Mouse (Mus musculus) midbrain, embryonic 10.5 days (tissue): ENCODE results near the gene Spg7. TPM values are rescaled to one million over a fixed set of nuclear protein-coding genes. Genes with fewer than 3 reads are reported as not detected.

Source experiments
- DNase-seq: peaks from one replicate; pipeline ENCODE4 v3.0.0-alpha.2; 2017; ENCODE audit warnings: low spot score
- H3K27ac ChIP-seq: fragments of 300-500 bp; sonication (generic); replicated peaks from 2 replicates; pipeline ENCODE4 v1.5.1; 2016; ENCODE audit warnings: mild to moderate bottlenecking
- H3K27me3 ChIP-seq: fragments of 300-500 bp; sonication (generic); 2 replicates; pipeline ENCODE4 v1.6.1; 2016; ENCODE audit warnings: low read depth, mild to moderate bottlenecking; ENCODE audit not compliant: poor library complexity, severe bottlenecking
- H3K36me3 ChIP-seq: fragments of 300-500 bp; sonication (generic); 2 replicates; pipeline ENCODE4 v1.6.1; 2016; ENCODE audit warnings: mild to moderate bottlenecking, moderate library complexity
- H3K4me1 ChIP-seq: fragments of 300-500 bp; sonication (generic); 2 replicates; pipeline ENCODE4 v1.6.1; 2016
- H3K4me3 ChIP-seq: fragments of 300-500 bp; sonication (generic); 2 replicates; pipeline ENCODE4 v1.5.1; 2016; ENCODE audit warnings: mild to moderate bottlenecking, moderate library complexity
- H3K9me3 ChIP-seq: fragments of 300-500 bp; sonication (generic); replicated peaks from 2 replicates; pipeline ENCODE4 v1.6.1; 2016; ENCODE audit warnings: mild to moderate bottlenecking
- WGBS: fragments of 180-500 bp; shearing (Covaris S2); methylation state at CpG from one replicate; pipeline ENCODE4 v1.1.7; 2016; 5-methylcytosine and 5-hydroxymethylcytosine counted together
- polyA plus RNA-seq: library from polyadenylated mRNA; unstranded; fragments of >200 nt; fragmentation: Nextera tagmentation; extraction: Ambion mirVana; gene quantifications from 2 replicates; pipeline ENCODE4 v1.2.1, GENCODE M21; 2016

The Spg7 gene
- polyA plus RNA-seq, 1 experiment from 2014 or later, result 50.9 TPM

GRCm38 (mm10) chr8:123105553-123106326, 43.0 kb downstream of the Spg7 start:
- Histone ChIP-seq H3K9me3 (no peaks in the 10 kb centered on the region), H3K4me3 (no peak overlapping the region), H3K4me1 (peaks cover 19% of the 10 kb centered on the region), H3K36me3 (peaks cover 34% of the 10 kb centered on the region), H3K27ac (no peak overlapping the region), H3K27me3 (no peaks in the 10 kb centered on the region)
- WGBS, result 70% methylated on average over 5 of the region's 5 CpGs
- no peak for DNase-seq

GRCm38 (mm10) chr8:123106531-123106930, 43.8 kb downstream of the Spg7 start:
- H3K4me3 ChIP-seq, result no peak overlapping the region
- peaks cover 34% of the 10 kb centered on the region for H3K36me3 ChIP-seq
- DNase-seq, result no peak
- 51% methylated on average over 2 of the region's 2 CpGs for WGBS
- peaks cover 26% of the 10 kb centered on the region for H3K4me1 ChIP-seq
- no peaks in the 10 kb centered on the region for H3K27me3 ChIP-seq
- no peak overlapping the region for H3K27ac ChIP-seq
- no peaks in the 10 kb centered on the region for H3K9me3 ChIP-seq

DNA sequence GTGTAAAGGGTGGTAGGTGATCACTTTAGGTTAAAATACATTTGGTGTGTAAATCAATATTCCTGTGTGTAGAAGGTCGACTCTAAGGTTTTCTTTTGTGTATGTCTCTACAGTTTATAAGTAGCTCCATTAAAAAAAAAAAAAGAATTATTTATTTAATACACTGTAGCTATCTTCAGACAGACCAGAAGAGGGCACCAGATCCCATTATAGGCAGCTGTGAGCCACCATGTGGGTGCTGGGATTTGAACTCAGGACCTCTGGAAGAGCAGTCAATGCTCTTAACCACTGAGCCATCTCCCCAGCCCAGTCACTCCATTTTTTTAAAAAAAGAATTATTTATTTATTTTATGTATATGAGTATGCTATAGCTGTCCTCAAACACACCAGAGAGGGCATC, 45.3 kb downstream of the Spg7 start:
- Histone ChIP-seq H3K27ac (no peak overlapping the region), H3K27me3 (no peaks in the 10 kb centered on the region), H3K4me3 (no peak overlapping the region), H3K9me3 (no peaks in the 10 kb centered on the region), H3K36me3 (peaks cover 32% of the 10 kb centered on the region), H3K4me1 (peaks cover 24% of the 10 kb centered on the region)
- no peak for DNase-seq
- 71% methylated on average over 1 of the region's 1 CpGs for WGBS

DNA sequence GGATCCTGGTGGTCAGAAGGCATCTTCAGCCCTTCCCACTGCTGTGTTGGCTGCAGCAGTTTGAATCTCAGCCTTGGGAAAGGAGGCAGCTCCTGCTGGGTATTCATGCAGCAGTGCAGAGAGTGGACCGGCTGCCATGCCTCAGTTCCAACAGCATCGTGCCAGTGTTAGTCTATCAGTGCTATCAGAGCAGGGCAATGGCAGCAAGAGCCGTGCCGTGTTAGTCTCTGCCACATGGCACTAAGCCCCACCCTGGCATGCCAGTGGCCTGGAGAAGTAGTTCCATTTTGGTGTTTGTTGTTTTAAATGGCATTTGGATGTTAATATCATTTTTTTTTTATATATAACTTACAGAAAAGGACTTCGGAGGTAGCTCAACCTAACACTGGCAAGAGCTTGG, 46.2 kb downstream of the Spg7 start:
- no peak overlapping the region for H3K27ac ChIP-seq
- WGBS, result 85% methylated on average over 5 of the region's 5 CpGs
- no peaks in the 10 kb centered on the region for H3K9me3 ChIP-seq
- peaks cover 22% of the 10 kb centered on the region for H3K36me3 ChIP-seq
- no peaks in the 10 kb centered on the region for H3K27me3 ChIP-seq
- no peak for DNase-seq
- H3K4me3 ChIP-seq, result no peak overlapping the region
- peaks cover 15% of the 10 kb centered on the region for H3K4me1 ChIP-seq

DNA sequence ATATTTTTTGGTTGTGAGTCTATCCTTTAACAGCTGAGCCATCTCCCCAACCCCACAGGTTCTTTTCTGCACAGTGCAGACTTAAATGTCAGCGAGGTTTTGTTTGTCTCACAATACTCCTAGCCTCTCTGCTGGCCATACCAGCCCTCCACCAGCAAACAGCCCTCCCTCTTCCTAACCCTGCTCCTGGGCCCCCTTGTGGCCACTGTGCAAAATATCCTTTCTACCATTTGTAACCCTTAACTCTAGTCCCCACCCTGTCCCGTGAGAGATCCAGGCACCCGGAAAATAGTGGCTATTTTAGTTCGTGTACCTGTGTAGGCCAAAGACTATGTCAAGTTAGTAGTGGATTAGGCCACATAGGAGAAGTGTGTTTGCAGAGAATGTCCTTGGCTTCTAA, 47.9 kb downstream of the Spg7 start:
- H3K27me3 ChIP-seq, result peaks cover 16% of the 10 kb centered on the region
- peaks cover 9% of the 10 kb centered on the region for H3K4me1 ChIP-seq
- WGBS, result 18% methylated on average over 4 of the region's 4 CpGs
- H3K36me3 ChIP-seq, result peaks cover 5% of the 10 kb centered on the region
- no peaks in the 10 kb centered on the region for H3K9me3 ChIP-seq
- no peak overlapping the region for H3K27ac ChIP-seq
- peak; percentile 67 for DNase-seq
- H3K4me3 ChIP-seq, result no peak overlapping the region

- WGBS, result 84% methylated on average over 9 of the region's 9 CpGs
- no peaks in the 10 kb centered on the region for H3K9me3 ChIP-seq
- no peak overlapping the region for H3K4me3 ChIP-seq
- H3K4me1 ChIP-seq, result peaks cover 30% of the 10 kb centered on the region
- H3K36me3 ChIP-seq, result no peaks in the 10 kb centered on the region
- DNase-seq, result no peak
- H3K27ac ChIP-seq, result no peak overlapping the region
- peaks cover 39% of the 10 kb centered on the region for H3K27me3 ChIP-seq
Measured at GRCm38 (mm10) chr8:123112892-123113291, 50.1 kb downstream of the Spg7 start.

GRCm38 (mm10) chr8:123113908-123114469, 51.2 kb downstream of the Spg7 start:
- no peaks in the 10 kb centered on the region for H3K36me3 ChIP-seq
- H3K27ac ChIP-seq, result no peak overlapping the region
- H3K27me3 ChIP-seq, result peaks cover 50% of the 10 kb centered on the region
- H3K4me1 ChIP-seq, result peaks cover 33% of the 10 kb centered on the region
- H3K4me3 ChIP-seq, result no peak overlapping the region
- no peaks in the 10 kb centered on the region for H3K9me3 ChIP-seq
- DNase-seq, result no peak
- 82% methylated on average over 2 of the region's 2 CpGs for WGBS

DNA sequence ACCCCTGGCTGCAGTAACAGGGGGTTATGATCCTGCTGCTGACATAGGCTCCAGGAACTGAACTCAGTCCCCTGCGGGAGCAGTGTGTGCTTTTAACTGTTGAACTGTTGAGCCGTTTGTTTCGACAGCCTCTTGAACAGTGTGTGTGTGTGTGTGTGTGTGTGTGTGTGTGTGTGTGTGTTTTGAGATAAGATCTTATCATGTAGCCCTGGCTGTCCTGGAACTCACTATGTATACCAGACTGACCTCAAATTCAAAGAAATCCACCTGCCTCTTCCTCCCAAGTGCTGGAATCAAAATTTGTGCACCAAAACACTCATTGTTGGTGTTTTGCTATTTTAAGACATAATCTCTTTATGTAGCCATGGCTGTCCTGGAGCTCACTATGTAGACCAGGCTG, 51.9 kb downstream of the Spg7 start:
- H3K36me3 ChIP-seq, result no peaks in the 10 kb centered on the region
- H3K27ac ChIP-seq, result no peak overlapping the region
- H3K27me3 ChIP-seq, result peaks cover 56% of the 10 kb centered on the region
- H3K9me3 ChIP-seq, result no peaks in the 10 kb centered on the region
- DNase-seq, result no peak
- H3K4me1 ChIP-seq, result peaks cover 33% of the 10 kb centered on the region
- WGBS, result 87% methylated on average over 3 of the region's 3 CpGs
- no peak overlapping the region for H3K4me3 ChIP-seq

DNA sequence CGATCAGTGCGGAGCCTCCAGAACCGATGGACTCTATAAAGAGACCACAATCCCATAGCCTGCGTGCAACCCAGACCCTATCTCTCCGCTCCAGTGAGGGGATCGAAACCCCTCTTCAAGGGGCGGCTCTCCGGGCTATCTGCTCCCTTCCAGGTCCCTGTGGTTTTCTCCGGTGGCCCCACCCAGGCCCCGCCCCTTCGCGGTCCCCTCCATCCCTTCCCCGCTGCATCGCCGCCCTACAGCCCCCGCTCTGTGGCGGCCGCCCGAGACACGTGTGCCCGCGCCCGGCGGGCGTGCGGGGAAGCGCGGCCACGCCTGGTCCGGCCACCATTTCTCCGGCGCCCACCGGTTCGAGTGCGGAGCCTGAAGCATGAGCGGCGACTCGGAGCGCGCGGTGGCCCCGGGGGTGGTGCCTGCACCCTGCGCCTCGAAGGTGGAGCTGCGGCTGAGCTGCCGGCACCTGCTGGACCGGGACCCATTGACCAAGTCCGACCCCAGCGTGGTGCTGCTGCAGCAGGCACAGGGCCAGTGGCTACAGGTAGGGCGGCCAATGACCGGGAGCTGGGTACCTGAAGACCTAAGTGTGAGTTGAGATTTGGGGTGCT, 54.5 kb downstream of the Spg7 start, which contains the start of gene Cpne7:
Cpne7 (plus strand) TSS at position 248 of the 605 bp plus-strand sequence.
- Histone ChIP-seq H3K27me3 (peaks cover 63% of the 10 kb centered on the region), H3K4me1 (peaks cover 24% of the 10 kb centered on the region), H3K36me3 (no peaks in the 10 kb centered on the region), H3K9me3 (no peaks in the 10 kb centered on the region), H3K4me3 (peak within 1 kb of the TSS; percentile 62), H3K27ac (peak within 1 kb of the TSS; percentile 34; the same call in 1 of the 2 replicates)
- WGBS, result 1% methylated on average over 51 of the region's 51 CpGs
- no peak for DNase-seq

- Histone ChIP-seq H3K4me1 (peaks cover 24% of the 10 kb centered on the region), H3K4me3 (peak overlapping the region; percentile 62), H3K9me3 (no peaks in the 10 kb centered on the region), H3K27ac (no peak overlapping the region), H3K27me3 (peaks cover 67% of the 10 kb centered on the region), H3K36me3 (no peaks in the 10 kb centered on the region)
- 2% methylated on average over 17 of the region's 17 CpGs for WGBS
- DNase-seq, result no peak
Measured at GRCm38 (mm10) chr8:123117744-123118143, 55.0 kb downstream of the Spg7 start.

DNA sequence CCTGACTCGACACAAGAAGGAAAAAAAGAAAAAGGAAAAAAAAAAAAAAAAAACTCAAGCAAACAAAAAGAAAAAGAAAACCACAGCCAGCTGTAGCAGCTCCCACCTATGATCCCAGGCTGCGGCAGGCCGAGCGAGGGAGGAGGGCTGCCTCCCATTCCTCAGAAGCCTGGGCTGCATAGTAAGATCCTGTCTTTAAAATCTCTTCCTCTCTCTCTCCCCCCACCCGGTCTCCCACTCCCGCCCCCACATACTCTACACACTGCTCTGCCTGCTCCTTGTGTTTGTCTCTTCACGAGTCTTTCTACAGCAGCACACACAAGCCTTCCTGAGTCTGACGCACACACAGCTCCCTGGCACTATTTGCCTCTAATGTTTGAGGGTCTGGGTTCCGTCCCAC, 59.3 kb downstream of the Spg7 start:
- Histone ChIP-seq H3K36me3 (no peaks in the 10 kb centered on the region), H3K27ac (no peak overlapping the region), H3K27me3 (peaks cover 73% of the 10 kb centered on the region), H3K4me3 (no peak overlapping the region), H3K4me1 (peaks cover 30% of the 10 kb centered on the region), H3K9me3 (no peaks in the 10 kb centered on the region)
- 77% methylated on average over 9 of the region's 9 CpGs for WGBS
- no peak for DNase-seq

GRCm38 (mm10) chr8:123122670-123123069, 59.9 kb downstream of the Spg7 start:
- H3K27ac ChIP-seq, result no peak overlapping the region
- H3K27me3 ChIP-seq, result peaks cover 73% of the 10 kb centered on the region
- peaks cover 23% of the 10 kb centered on the region for H3K4me1 ChIP-seq
- H3K9me3 ChIP-seq, result no peaks in the 10 kb centered on the region
- no peak for DNase-seq
- WGBS, result 83% methylated on average over 5 of the region's 5 CpGs
- no peaks in the 10 kb centered on the region for H3K36me3 ChIP-seq
- no peak overlapping the region for H3K4me3 ChIP-seq
